Mouse (Mus musculus) c-Kit-negative CD71-positive TER-119-positive erythroid progenitor cells, embryonic 14.5 days (primary cell): Measurements from ENCODE around the gene St8sia1.

Source experiments
- DNase-seq: peaks from one replicate; pipeline ENCODE4 v3.0.0-alpha.2; 2013; ENCODE audit warnings: low read depth, low spot score

The St8sia1 gene

DNA sequence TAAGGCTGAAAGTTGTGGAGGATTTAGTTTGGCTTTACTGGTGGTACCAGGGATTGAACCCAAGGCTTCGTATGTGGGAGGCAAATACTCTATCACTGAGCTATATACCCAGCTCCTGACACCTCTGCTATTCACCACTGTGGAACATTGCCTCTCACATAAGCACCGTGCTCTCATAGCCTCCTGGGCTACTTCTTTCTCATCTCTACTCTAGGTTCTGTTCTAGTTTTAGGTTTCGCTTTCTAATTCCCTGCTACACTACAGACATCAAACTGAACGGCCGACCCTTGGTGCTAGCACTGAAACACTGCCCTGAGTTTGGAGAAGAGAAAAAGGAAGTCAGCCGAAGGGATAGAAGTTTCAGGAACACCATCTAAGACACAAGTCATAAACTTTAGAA lies 99.1 kb downstream of the St8sia1 start:
- DNase-seq, result no peak

DNA sequence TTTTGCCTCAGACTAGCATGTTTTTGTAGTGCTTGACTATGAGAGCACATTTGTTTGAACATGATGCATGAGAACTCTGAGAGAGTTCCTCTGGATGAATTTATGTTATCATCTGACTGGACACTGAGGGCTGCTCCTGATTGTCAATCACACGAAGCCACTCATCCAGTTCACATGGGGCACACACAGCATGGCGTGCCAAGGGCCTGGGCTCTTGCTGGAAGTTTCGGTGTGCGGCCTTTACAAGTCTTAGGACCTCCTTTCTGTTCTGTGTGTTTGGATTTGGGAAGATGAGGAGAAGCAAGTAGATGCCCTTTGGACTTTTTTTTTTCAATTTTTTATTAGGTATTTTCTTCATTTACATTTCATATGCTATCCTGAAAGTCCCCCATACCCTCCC lies 100.4 kb downstream of the St8sia1 start:
- no peak for DNase-seq

DNA sequence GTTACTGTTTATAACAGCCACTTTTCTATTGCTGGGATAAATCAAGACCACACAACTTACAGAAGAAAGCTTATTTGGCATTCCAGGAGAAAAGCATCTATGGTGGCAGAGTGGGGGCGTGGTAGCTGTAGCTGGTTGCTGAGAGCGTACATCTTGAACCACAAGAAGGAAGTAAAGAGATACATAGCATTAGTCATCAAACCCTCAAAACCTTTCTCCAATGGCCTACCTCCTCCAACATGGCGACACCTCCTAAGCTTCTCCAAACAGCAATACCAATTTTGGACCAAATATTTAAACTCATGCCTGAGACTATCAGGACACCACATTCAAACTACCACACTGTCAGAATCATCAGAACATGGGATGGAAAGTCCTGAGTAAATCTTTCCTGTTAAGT lies 102.0 kb downstream of the St8sia1 start:
- no peak for DNase-seq

DNA sequence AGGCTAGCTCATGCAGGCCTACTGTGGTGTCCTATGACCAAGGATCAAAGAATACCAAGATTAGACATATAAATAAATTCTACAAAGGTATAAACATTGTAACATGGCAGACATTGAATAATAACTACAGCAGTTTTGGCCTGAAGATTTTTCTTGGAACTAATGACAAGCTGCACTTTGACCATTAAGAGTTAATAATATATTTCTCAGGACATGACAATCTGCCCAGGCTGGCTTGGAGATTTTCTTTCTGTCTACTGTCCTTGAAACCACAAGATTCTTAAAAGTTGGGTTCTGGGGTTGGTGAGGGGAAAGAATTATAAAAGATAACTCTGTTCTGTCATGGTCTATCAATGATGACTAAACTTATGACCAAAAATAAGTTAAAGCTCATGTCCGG lies 103.9 kb downstream of the St8sia1 start:
- no peak for DNase-seq

DNA sequence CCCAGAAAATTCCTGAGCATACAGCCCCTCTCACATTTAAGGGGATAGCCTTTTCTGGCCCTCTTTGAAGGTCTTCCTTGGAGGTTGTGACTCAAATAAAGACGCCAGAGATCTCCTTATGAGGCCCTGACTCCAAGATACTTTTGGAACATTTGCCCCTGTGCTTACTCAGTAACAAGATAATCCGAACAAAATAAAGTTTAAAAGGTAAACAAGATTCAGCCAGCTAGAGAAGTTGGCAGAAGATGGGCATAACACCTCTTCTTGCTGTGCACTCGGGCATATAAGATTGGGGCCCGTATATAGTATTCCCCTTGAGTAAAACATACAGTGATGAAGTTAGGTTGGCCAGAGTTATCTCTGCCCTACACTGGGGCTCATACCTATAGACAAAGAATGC lies 104.3 kb downstream of the St8sia1 start:
- DNase-seq, result no peak

DNA sequence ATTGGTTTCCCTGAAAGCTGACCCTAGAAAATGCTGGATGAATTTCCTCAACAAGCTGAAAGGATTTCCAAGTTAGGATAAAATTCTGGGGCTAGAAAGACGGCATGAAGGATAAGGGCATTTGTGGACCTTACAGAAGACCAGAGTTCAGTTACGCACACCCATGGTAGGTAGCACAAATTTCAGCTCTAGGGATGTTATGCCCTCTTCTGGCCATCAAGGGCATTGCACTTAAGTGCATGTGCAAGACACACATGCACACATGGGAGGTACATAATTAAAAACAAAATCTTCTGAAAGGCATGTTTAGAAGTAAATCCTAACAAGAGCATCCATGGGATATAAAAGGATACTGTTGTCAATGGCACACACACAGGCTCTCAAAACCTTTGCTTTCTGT lies 105.3 kb downstream of the St8sia1 start:
- no peak for DNase-seq

DNA sequence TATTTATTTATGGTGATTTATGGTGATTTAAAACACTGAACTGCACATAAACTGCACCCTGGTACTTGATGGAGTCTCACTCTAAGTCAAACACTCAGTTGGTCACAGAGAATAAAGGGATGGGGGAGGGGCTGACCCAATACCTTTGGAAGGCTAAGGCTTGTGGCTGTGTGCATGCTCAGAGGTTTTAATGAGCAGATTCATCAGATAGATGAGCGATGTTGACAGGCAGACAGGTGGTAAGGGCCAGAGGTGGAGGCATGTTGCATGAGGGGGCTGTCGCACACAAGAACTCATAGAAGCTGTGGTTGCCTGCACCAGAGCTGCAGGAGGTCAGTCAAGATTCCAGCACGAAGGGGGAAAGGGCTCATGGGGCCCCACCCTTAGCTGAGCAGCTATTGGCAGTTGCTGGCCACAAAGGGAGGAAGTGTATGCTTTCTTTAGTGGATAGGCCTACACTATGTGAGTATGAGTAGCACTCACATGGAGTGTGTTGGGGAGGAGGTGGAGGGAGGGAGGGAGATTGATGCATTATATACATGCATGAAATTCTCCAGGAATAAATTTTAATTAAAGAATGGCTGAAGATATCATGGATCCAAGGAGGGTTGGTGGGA lies 107.9 kb downstream of the St8sia1 start:
- DNase-seq, result no peak

- DNase-seq, result no peak
Measured at GRCm38 (mm10) chr6:142855761-142856160, 108.5 kb downstream of the St8sia1 start.

GRCm38 (mm10) chr6:142852419-142853377 lies 111.6 kb downstream of the St8sia1 start:
- no peak for DNase-seq

GRCm38 (mm10) chr6:142850436-142850835 lies 113.8 kb downstream of the St8sia1 start:
- DNase-seq, result no peak

GRCm38 (mm10) chr6:142849326-142849725 lies 114.9 kb downstream of the St8sia1 start:
- DNase-seq, result no peak

DNA sequence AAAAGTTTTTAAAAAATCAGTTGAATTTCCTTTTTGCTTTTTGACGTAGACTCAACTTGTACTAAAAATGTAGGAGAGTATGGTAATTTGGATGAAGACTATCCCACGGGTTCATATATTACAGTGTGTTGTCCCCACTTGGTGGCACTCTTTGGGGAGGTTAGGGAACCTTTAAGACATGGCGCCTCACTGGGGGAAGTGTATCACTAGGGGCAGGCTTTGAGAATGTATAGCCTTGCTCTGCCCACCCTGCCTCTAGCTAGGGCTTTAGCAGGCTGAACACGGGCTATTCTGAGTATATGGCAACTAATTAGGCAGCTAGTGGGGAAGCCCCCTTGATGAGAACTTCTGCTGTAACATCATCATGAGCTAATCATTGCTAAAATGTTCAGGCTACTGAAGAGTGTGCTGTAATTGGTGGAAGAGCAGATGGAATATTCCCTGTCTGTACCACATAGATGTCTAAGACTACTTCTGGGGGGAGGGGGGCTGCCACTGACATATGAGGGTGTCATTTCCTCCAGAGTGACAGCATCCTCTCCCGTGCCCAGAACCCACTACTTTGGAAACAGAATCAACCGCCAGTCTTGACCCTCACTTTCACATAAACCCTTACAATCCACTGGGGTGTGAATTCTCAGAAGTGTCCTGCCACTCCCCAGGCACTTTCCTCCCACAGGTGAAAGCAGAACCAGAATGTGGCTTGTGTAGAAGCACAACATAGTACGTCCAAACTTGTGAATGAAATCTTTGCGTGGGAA lies 116.2 kb downstream of the St8sia1 start:
- DNase-seq, result no peak

- no peak for DNase-seq
Measured at GRCm38 (mm10) chr6:142846855-142847254, 117.4 kb downstream of the St8sia1 start.

DNA sequence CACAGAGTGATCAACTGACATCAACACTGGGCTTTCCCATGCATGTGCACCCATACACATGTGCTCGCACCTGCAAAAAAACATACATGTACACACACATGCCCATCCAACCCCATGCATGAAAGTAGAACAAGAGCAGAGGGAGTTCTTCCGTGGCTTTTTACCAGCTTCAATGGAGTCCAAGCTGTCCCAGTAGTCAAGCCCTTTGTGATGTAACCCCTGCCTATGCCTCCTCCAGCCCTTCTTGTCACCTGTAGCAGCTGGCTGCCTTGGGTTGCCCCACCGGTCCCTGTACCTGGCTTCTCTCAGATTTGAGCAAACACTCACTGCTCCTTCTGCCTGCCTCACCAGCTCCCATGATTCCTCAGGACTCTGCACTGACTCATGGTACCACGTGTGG lies 119.2 kb downstream of the St8sia1 start:
- no peak for DNase-seq

GRCm38 (mm10) chr6:142844061-142844460 lies 120.2 kb downstream of the St8sia1 start:
- no peak for DNase-seq

- DNase-seq, result no peak
Measured at GRCm38 (mm10) chr6:142838501-142838900, 125.8 kb downstream of the St8sia1 start.

DNA sequence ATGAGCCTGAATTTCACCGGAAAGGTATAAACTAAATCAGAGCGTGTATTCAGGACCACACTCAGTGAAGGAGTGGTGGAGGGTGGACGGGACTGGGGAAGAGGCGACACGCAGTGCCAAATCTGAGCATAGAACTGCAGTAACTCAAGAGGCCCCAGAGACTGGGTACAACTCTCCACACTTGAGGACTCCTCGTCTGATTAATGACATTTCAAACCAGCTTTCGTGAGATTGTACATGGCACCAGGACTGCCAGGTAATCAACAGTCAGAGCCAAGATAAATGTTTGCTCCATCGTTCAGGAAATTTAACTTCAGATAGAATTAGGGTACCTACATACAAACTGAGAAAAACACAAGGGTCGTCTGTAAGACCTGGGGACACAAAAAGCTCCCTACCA lies 126.9 kb downstream of the St8sia1 start:
- no peak for DNase-seq

GRCm38 (mm10) chr6:142835726-142836125 lies 128.5 kb downstream of the St8sia1 start:
- no peak for DNase-seq

DNA sequence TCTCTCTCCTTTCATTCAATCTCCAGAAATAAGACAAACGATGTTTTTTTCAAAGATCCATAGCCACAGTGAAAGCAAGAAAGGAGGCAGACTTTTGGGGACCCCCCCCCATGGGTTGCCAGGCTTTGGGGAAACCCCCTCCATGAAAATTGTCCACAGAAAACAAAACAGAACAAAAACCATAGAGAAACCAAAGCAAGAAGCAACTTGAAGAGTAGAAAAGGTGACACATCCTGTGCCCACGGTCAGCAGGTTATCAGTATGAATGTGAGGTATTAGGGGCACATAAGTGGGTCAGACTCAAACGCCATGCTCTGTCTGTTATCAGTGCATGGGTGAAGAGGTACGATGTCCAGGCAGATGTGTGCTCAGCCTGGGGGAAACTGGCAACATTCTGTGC lies 129.3 kb downstream of the St8sia1 start:
- DNase-seq, result no peak

DNA sequence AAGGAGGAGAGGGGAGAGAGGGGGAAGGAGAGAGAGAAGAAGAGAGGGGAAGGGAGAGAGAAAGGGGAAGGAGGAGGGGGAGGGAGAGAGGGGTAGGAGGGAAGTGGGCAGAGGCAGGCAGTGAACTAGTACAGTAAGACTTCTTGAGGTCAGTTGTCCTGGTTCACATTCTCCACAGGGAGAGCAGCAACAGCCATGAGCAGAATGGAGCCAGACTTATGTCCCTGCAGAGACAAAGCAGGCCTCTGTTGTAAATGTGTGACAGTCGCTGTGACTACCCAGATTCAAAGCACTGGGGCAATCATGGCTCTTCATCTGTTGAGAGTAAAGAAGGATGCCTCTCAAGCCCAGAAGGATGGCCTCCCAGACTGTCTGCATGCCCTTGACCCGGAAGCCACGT lies 132.5 kb downstream of the St8sia1 start:
- no peak for DNase-seq

GRCm38 (mm10) chr6:142831243-142831642 lies 133.0 kb downstream of the St8sia1 start:
- DNase-seq, result no peak

- no peak for DNase-seq
Measured at GRCm38 (mm10) chr6:142830221-142830620, 134.0 kb downstream of the St8sia1 start.
